Mouse (Mus musculus) hindbrain, embryonic 13.5 days (tissue): ENCODE measurements around the gene Tead1. TPM values are rescaled to one million over a fixed set of nuclear protein-coding genes. Genes with fewer than 3 reads are reported as not detected.

Source experiments
- ATAC-seq: fragments of 200-750 bp; cut with Nextera tagmentation; 2 replicates; pipeline ENCODE4 v1.8.0; 2017; ENCODE audit warnings: moderate TSS enrichment; ENCODE audit not compliant: low FRiP score
- H3K27ac ChIP-seq: fragments of 300-500 bp; sonication (generic); 2 replicates; pipeline ENCODE4 v1.5.1; 2015; ENCODE audit warnings: inconsistent platforms, mild to moderate bottlenecking, moderate library complexity
- H3K27me3 ChIP-seq: fragments of 300-500 bp; sonication (generic); 2 replicates; pipeline ENCODE4 v1.6.1; 2015; ENCODE audit warnings: mild to moderate bottlenecking, inconsistent platforms
- H3K36me3 ChIP-seq: fragments of 300-500 bp; sonication (generic); 2 replicates; pipeline ENCODE4 v1.6.1; 2015; ENCODE audit warnings: mild to moderate bottlenecking, inconsistent platforms
- H3K4me1 ChIP-seq: fragments of 300-500 bp; sonication (generic); replicated peaks from 2 replicates; pipeline ENCODE4 v1.6.1; 2015; ENCODE audit warnings: inconsistent platforms
- H3K4me2 ChIP-seq: fragments of 300-500 bp; sonication (generic); 2 replicates; pipeline ENCODE4 v1.6.1; 2015; ENCODE audit warnings: inconsistent platforms, mild to moderate bottlenecking, moderate library complexity
- H3K4me3 ChIP-seq: fragments of 300-500 bp; sonication (generic); 2 replicates; pipeline ENCODE4 v1.5.1; 2015; ENCODE audit warnings: mild to moderate bottlenecking, inconsistent platforms
- H3K9ac ChIP-seq: fragments of 300-500 bp; sonication (generic); 2 replicates; pipeline ENCODE4 v1.6.1; 2015; ENCODE audit warnings: mild to moderate bottlenecking, inconsistent platforms
- H3K9me3 ChIP-seq: fragments of 300-500 bp; sonication (generic); 2 replicates; pipeline ENCODE4 v1.6.1; 2016; ENCODE audit warnings: inconsistent platforms
- WGBS: fragments of 180-500 bp; shearing (Covaris S2); methylation state at CpG from one replicate; pipeline ENCODE4 v1.1.7; 2015; 5-methylcytosine and 5-hydroxymethylcytosine counted together
- polyA plus RNA-seq: library from polyadenylated mRNA; unstranded; fragments of >200 nt; fragmentation: Nextera tagmentation; extraction: Ambion mirVana; gene quantifications from 2 replicates; pipeline ENCODE4 v1.2.1, GENCODE M21; 2015

Gene Tead1
- polyA plus RNA-seq, 1 experiment from 2014 or later: 21.5 TPM

DNA sequence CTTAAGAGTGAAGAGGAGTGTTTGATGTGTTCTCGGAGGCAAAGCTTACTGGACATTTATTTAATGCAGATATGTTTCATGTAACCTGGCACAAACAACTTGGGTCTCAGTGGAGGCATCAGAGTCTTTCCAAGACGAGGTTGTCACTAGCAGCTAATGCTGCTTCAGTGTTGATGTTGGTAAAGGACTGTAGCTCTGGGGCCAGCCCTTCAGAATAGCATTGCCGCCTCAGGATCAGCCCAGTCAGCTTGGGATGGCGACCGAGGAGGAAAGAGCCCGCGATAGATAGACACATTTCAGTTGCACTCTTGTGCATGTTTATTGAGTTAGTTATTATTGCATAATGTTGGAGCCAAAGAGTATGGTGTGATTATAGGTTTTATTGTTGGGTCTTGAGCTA is 108.2 kb downstream of the Tead1 start:
- Histone ChIP-seq H3K9ac (no peak overlapping the region), H3K27me3 (no peaks in the 10 kb centered on the region), H3K9me3 (no peaks in the 10 kb centered on the region), H3K4me1 (peaks cover 42% of the 10 kb centered on the region), H3K36me3 (no peaks in the 10 kb centered on the region), H3K4me2 (no peak overlapping the region), H3K27ac (peak overlapping the region; percentile 80), H3K4me3 (no peak overlapping the region)
- WGBS: 73% methylated on average over 7 of the region's 7 CpGs
- no peak for ATAC-seq

DNA sequence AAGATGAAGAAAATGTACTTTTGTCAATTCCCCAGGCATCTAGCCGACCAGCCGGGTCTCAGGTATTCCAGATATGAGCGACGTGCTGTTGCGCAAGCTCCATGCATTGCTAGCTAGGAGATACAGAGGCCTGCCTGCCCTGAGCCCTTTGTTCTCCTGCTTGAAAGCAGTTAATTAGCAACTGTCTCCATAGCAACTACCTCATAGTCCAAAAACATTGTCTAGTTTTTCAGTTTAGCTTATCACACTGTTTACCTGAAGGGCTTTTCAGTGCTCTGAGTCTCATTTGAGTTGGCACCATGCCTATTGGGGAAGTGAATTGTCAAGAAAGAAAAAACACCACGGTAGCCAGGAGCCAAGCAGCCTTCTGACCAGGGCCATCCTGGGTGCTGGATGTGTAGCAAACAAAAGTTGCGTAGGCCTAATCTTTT is 109.2 kb downstream of the Tead1 start:
- peak overlapping the region; percentile 80 for H3K27ac ChIP-seq
- no peaks in the 10 kb centered on the region for H3K36me3 ChIP-seq
- peak; percentile 76 for ATAC-seq
- peaks cover 46% of the 10 kb centered on the region for H3K4me1 ChIP-seq
- no peak overlapping the region for H3K4me3 ChIP-seq
- H3K9ac ChIP-seq: 0 out of 2 replicates have a peak overlapping the region, but pooled peaks have one; percentile 30
- H3K9me3 ChIP-seq: no peaks in the 10 kb centered on the region
- H3K4me2 ChIP-seq: no peak overlapping the region
- no peaks in the 10 kb centered on the region for H3K27me3 ChIP-seq
- WGBS: 35% methylated on average over 7 of the region's 7 CpGs

DNA sequence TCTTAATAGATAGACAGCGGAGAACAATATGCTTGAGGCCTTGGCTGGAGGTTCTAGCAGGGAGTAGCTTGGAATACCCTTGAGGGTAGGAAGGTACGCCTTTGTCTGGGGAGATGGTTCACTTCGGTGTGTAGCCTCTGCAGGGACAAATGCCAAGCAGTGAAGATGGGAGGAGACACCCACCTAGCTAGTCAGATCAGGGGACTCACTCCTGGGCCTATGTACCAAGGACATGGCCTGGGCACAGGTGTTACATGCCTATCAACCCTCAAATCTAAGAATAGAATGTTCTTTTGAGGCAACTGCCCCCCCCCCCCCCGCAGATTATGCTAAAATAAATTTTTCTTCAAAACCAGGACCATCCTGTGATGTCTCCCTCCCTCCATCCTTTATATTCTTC is 110.6 kb downstream of the Tead1 start:
- Histone ChIP-seq H3K4me2 (no peak overlapping the region), H3K4me1 (peaks cover 59% of the 10 kb centered on the region), H3K27ac (0 out of 2 replicates have a peak overlapping the region, but pooled peaks have one; percentile 26), H3K9ac (no peak overlapping the region), H3K9me3 (no peaks in the 10 kb centered on the region), H3K36me3 (no peaks in the 10 kb centered on the region), H3K4me3 (no peak overlapping the region), H3K27me3 (no peaks in the 10 kb centered on the region)
- no peak for ATAC-seq
- WGBS: 88% methylated on average over 4 of the region's 4 CpGs

DNA sequence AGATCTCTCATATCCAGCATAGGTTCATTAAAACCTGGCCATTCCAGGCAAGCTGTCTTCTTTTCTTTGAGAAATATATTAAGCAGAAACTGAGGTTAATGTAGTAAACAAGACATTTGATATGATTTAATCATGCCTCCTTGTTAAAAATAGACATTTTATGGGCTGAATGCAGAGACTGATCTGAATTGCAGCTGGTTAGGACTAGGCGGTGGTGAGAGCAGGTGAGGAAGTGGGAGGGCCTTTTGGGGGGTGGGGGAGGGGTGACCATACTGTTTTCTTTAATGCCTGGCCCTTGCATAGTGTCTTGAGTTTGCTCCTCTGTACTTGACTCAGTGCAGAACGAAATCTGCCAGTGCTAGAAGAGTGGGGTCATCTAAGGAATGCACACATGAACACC is 111.2 kb downstream of the Tead1 start:
- H3K4me3 ChIP-seq: no peak overlapping the region
- ATAC-seq: no peak
- H3K9ac ChIP-seq: no peak overlapping the region
- no peaks in the 10 kb centered on the region for H3K9me3 ChIP-seq
- H3K36me3 ChIP-seq: no peaks in the 10 kb centered on the region
- H3K4me2 ChIP-seq: no peak overlapping the region
- H3K27me3 ChIP-seq: no peaks in the 10 kb centered on the region
- no peak overlapping the region for H3K27ac ChIP-seq
- peaks cover 60% of the 10 kb centered on the region for H3K4me1 ChIP-seq
- 62% methylated on average over 2 of the region's 2 CpGs for WGBS

DNA sequence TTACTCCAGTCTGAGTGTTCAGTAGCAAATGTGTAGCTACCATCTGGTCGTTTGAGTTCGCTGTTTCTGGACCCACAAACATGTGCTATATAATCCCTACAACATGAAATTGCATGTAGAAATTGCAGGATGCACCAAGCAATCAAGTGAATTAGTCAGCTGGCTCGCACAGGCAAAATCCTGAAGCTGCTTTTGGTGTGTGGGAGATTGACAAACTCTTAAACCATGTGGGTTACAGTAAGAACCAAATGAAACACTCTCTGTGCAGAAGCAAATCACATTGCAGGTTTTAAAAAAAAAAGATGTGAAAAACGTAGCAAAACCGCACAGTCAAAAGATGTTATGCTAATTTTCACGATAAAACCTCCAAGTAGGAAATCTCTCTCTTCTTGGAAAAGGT is 113.6 kb downstream of the Tead1 start:
- Histone ChIP-seq H3K9ac (no peak overlapping the region), H3K27me3 (no peaks in the 10 kb centered on the region), H3K4me1 (peaks cover 53% of the 10 kb centered on the region), H3K9me3 (no peaks in the 10 kb centered on the region), H3K4me3 (no peak overlapping the region), H3K4me2 (no peak overlapping the region), H3K36me3 (no peaks in the 10 kb centered on the region), H3K27ac (no peak overlapping the region)
- 88% methylated on average over 6 of the region's 6 CpGs for WGBS
- no peak for ATAC-seq

DNA sequence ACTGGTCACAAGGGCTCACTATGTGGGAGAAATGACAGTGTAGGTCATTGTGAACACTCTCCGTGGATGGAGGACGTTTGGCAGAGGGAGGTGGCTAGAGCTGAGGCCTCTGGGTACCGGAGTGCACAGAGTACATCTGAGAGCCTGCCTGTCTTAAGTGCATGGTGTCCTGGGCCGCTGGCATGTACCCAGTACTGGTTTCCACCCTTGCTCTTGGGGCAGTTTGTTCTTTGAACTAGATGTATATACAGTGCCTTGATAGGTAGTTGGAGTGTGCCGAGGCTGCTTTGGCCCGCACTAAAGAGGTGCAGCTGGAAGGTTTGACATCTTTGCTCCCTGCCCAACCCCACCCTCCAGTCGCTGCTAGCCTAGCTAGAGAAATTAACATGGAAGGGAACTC is 114.8 kb downstream of the Tead1 start:
- no peak overlapping the region for H3K9ac ChIP-seq
- H3K4me1 ChIP-seq: peaks cover 51% of the 10 kb centered on the region
- no peak overlapping the region for H3K4me3 ChIP-seq
- no peaks in the 10 kb centered on the region for H3K36me3 ChIP-seq
- ATAC-seq: 0 out of 2 replicates have a peak, but pooled peaks have one; percentile 23
- H3K27me3 ChIP-seq: no peaks in the 10 kb centered on the region
- no peak overlapping the region for H3K4me2 ChIP-seq
- H3K9me3 ChIP-seq: no peaks in the 10 kb centered on the region
- no peak overlapping the region; the same call in 1 of the 2 replicates for H3K27ac ChIP-seq
- 50% methylated on average over 7 of the region's 7 CpGs for whole genome bisulfite sequencing

DNA sequence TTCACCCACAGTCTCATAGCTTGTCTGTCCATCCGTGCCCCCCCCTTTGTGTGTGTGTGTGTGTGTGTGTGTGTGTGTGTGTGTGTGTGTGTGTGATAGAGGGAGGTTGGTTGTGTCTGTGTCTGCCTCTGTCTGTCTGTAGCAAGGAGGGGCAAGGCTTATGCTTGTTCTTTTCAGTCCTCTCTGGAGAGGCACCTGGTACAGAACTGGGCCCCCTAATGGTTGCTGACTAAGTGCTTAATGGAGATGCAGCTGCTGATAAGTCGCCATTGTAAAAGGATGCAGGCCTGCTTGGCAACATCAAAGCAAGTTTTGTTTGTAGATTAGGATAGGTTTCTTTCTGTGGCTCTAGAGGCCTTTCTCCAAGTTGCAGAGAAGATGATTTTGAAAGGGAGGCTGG is 115.4 kb downstream of the Tead1 start:
- no peak overlapping the region; the same call in 1 of the 2 replicates for H3K27ac ChIP-seq
- no peaks in the 10 kb centered on the region for H3K36me3 ChIP-seq
- no peak overlapping the region for H3K4me3 ChIP-seq
- no peak for ATAC-seq
- no peaks in the 10 kb centered on the region for H3K27me3 ChIP-seq
- 4% methylated on average over 1 of the region's 2 CpGs for WGBS
- peaks cover 47% of the 10 kb centered on the region for H3K4me1 ChIP-seq
- no peak overlapping the region for H3K9ac ChIP-seq
- H3K9me3 ChIP-seq: no peaks in the 10 kb centered on the region
- H3K4me2 ChIP-seq: no peak overlapping the region

DNA sequence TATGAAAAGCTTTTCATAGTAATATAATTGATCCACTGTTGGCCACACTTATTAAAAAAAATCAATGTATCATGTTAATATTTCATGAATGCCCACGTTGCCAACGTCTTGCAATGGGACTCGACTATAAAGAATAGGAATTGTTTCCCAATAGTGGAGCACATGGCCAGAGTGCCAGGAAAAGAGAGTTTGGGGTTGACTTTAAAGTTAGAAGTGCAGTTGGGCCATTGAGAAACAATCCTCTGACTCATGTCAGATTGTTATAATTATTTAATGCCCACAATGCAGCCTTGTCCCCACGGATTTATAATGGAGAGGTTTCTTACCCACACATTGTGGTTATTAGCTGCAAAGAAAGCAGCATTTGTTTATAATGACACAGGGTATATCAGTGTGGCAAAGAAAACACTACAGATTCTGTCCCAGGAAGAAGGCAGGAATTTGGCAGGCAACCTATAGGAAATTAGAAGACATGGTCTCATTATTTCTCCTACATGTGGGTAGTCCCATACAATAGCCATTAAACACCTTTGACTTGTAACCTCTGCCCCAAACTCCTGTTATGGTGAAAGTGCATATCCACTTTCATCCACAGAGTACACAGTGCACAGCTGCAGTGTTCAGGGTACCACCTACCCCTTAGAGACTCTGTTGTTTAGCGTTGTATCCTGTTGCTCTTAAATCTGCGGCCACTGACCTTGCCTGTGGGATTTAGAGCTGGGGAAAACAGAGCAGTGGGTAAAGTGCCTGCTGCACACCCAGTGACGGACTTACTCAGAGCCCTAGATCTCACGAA is 118.6 kb downstream of the Tead1 start:
- Histone ChIP-seq H3K36me3 (no peaks in the 10 kb centered on the region), H3K27ac (no peak overlapping the region), H3K4me1 (peaks cover 68% of the 10 kb centered on the region), H3K27me3 (no peaks in the 10 kb centered on the region), H3K4me3 (no peak overlapping the region), H3K9ac (no peak overlapping the region), H3K4me2 (no peak overlapping the region), H3K9me3 (no peaks in the 10 kb centered on the region)
- 72% methylated on average over 8 of the region's 8 CpGs for WGBS
- ATAC-seq: no peak

DNA sequence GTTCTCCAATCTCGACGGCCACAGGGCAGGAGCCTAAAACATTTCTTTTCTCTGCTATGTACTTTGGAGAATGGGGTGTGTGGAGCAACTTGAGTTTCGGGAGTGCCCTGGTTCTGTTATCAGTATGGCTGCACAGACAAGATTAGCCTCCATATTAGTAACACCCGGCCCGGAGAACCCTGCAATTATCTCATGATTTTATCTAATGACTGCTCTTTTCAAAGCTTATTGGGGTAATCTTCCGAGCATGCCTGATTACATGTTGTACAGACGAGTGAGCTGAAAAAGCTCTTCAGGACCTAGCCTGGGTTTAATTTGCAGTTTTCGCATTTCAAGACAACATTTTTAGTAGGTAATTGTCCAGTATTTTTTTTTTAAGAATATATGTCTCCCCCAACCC is 122.6 kb downstream of the Tead1 start:
- ATAC-seq: no peak
- WGBS: 63% methylated on average over 8 of the region's 8 CpGs
- H3K4me1 ChIP-seq: peaks cover 59% of the 10 kb centered on the region

DNA sequence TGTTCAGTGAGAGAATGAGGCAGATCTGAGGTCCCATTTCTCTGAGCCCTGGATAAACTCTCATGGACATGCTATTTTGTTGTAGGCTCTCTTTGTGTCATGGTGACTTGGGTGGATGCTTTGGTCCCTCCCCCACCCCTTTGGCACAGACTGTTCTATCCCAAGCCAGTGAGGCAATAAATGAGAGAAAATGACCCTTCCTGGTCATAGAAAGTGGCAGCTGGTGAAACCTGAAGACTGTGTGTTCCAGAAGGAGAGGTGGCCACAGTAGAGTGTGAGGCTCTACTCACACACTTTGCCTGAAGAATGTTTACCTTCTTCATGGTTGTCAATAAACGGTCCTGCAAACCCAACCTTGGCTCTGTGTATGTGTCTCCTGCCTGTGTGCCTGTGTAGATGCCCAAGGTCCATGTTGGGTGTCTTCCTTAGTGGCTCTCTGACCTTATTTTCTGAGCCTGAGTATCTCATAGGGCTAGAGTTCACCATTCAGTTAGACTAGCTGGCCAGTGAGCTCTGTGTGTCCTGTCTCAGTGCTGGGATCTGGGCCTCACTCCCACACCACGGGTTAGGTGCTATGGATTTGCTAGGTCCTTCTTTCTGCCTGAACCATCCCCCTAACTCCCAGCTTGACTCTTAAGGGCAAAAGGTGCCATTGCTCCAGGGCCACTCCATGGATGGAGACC is 127.7 kb downstream of the Tead1 start:
- Histone ChIP-seq H3K4me2 (peak overlapping the region; percentile 40), H3K4me3 (no peak overlapping the region), H3K27me3 (no peaks in the 10 kb centered on the region; the same call in 1 of the 2 replicates), H3K4me1 (peaks cover 63% of the 10 kb centered on the region), H3K36me3 (no peaks in the 10 kb centered on the region), H3K9ac (no peak overlapping the region), H3K9me3 (no peaks in the 10 kb centered on the region), H3K27ac (peak overlapping the region; percentile 67)
- 33% methylated on average over 2 of the region's 2 CpGs for WGBS
- 0 out of 2 replicates have a peak, but pooled peaks have one; percentile 33 for ATAC-seq

More for the DNA sequence above, 122.6 kb downstream of the Tead1 start:
- H3K4me3 ChIP-seq: no peak overlapping the region
- H3K27ac ChIP-seq: peak overlapping the region; percentile 52; the same call in 1 of the 2 replicates
- H3K9me3 ChIP-seq: no peaks in the 10 kb centered on the region
- H3K9ac ChIP-seq: no peak overlapping the region
- H3K4me2 ChIP-seq: no peak overlapping the region
- no peaks in the 10 kb centered on the region for H3K36me3 ChIP-seq
- H3K27me3 ChIP-seq: no peaks in the 10 kb centered on the region

DNA sequence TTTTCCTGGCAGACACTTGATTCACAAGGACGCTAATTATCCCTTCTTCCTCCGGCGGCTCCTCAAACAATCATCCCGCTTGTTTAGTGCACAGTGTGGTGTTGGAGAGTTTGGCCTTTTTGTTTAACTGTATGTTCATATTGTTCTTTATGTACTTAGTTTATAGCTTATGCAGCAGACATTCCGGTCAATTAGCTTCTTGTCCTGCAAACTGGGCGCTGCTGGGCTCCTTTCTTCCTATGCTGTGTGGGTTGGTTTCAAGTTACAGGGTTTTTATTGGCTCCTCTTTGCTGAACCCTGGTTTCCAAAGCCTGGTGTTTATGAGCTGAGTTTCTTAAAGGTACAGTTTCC is 128.3 kb downstream of the Tead1 start:
- H3K4me3 ChIP-seq: no peak overlapping the region
- peak; percentile 49; the same call in 1 of the 2 replicates for ATAC-seq
- no peaks in the 10 kb centered on the region for H3K36me3 ChIP-seq
- peak overlapping the region; percentile 67 for H3K27ac ChIP-seq
- 5% methylated on average over 6 of the region's 6 CpGs for WGBS
- peak overlapping the region; percentile 40 for H3K4me2 ChIP-seq
- peaks cover 63% of the 10 kb centered on the region for H3K4me1 ChIP-seq
- no peaks in the 10 kb centered on the region; the same call in 1 of the 2 replicates for H3K27me3 ChIP-seq
- H3K9me3 ChIP-seq: no peaks in the 10 kb centered on the region
- H3K9ac ChIP-seq: no peak overlapping the region; the same call in 1 of the 2 replicates

DNA sequence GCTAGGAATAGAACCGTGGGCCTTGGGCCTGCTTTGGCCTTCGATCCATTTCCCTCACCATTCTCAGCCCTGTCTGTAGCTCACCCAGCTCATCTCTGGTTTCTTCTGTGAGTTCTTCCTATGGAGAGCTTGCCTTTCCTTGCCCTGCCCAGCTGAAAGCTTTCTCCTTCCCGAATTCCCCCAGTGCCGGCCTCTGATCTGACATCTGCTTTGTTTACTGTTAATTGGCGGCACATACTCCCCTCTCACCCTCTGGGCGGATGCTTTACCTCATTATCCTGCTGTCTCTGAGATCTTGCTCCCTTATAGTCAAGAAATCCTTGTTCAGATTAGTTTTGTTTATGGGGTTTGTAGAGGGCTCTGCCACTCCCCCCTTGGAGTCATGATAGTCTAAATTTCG is 131.6 kb downstream of the Tead1 start:
- Histone ChIP-seq H3K4me2 (no peak overlapping the region), H3K4me1 (peaks cover 64% of the 10 kb centered on the region), H3K9ac (no peak overlapping the region), H3K27me3 (no peaks in the 10 kb centered on the region; the same call in 1 of the 2 replicates), H3K4me3 (no peak overlapping the region), H3K27ac (0 out of 2 replicates have a peak overlapping the region, but pooled peaks have one; percentile 30), H3K9me3 (no peaks in the 10 kb centered on the region), H3K36me3 (no peaks in the 10 kb centered on the region)
- WGBS: 43% methylated on average over 7 of the region's 7 CpGs
- ATAC-seq: no peak
